Mouse (Mus musculus): ENCODE measurements around the gene Rbfox2.

GRCm38 (mm10) chr15:77172414-77172813, 134.4 kb downstream of the Rbfox2 start:
- TF ChIP-seq HCFC1 (IDR thresholded peaks at IDR 0.05; ENCODE audit: low read depth, low read length) (no peak), POLR2AphosphoS2 (IDR thresholded peaks at IDR 0.05; ENCODE audit: low read depth, low read length) (no peak)
